In the genomic region with DNA sequence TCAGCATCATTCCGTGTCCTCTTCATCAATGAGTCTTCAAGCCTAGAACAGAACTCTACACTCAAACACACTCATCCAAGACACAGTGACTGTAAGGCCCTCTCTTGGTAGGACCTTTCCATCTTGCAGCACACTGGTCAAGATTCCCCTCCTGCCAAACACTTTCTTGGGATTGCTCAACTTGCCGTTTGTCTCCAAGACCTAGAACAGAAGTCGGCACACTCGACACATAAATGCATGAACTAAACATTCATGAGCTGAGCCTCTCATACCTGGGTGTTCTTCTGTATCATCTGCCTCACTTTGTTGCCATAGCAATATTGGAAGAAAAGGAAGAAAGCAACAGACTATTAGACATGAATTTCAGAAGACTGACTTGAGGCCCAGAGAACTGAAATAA, we compare ENCODE assay signal across 17 mouse cellular contexts.
"Had no signal": no experiment of that assay in that cellular context is flagged by ENCODE, and none has a peak within 500 bp of the region (broad histone marks: within the 10 kb centered on the region; RNA-seq: fewer than 3 reads in every experiment).

No protein-coding gene starts in this region.

- ATAC-seq: liver, postnatal 0 days; lung, postnatal 0 days; midbrain, embryonic 15.5 days had no signal

- H3K4me1 ChIP-seq: lung, embryonic 15.5 days; midbrain, embryonic 12.5 days; midbrain, embryonic 15.5 days; neural tube, embryonic 12.5 days; stomach, embryonic 15.5 days had no signal

- DNase-seq: liver, postnatal 0 days; lung, adult 2 months; lung, postnatal 14 days; lung, postnatal 36 days; right cerebral cortex, postnatal 14 days; thymus, adult 2 months; thymus, postnatal 25 days; thymus, postnatal 4 days had no signal

- H3K36me3 ChIP-seq: lung, embryonic 15.5 days; midbrain, embryonic 12.5 days; midbrain, embryonic 15.5 days; neural tube, embryonic 12.5 days; stomach, embryonic 15.5 days had no signal

- H3K9me3 ChIP-seq: lung, embryonic 15.5 days; megakaryocyte, embryonic 14.5 days; midbrain, embryonic 12.5 days; midbrain, embryonic 15.5 days; neural tube, embryonic 12.5 days; stomach, embryonic 15.5 days had no signal

- H3K4me3 ChIP-seq: lung, embryonic 15.5 days; megakaryocyte, embryonic 14.5 days; midbrain, embryonic 12.5 days; midbrain, embryonic 15.5 days; neural tube, embryonic 12.5 days; stomach, embryonic 15.5 days had no signal

- H3K27ac ChIP-seq: lung, embryonic 15.5 days; macrophage; midbrain, embryonic 12.5 days; midbrain, embryonic 15.5 days; neural tube, embryonic 12.5 days; stomach, embryonic 15.5 days; stomach, postnatal 0 days had no signal

- H3K27me3 ChIP-seq: lung, embryonic 15.5 days; megakaryocyte, embryonic 14.5 days; midbrain, embryonic 12.5 days; midbrain, embryonic 15.5 days; neural tube, embryonic 12.5 days; stomach, embryonic 15.5 days had no signal

- H3K9ac ChIP-seq: liver, postnatal 0 days; lung, embryonic 15.5 days; midbrain, embryonic 12.5 days; midbrain, embryonic 15.5 days; neural tube, embryonic 12.5 days; stomach, embryonic 15.5 days had no signal

- H3K4me2 ChIP-seq: lung, embryonic 15.5 days; midbrain, embryonic 12.5 days; midbrain, embryonic 15.5 days; neural tube, embryonic 12.5 days; stomach, embryonic 15.5 days had no signal
